Mouse (Mus musculus) embryonic facial prominence, embryonic 14.5 days (tissue): ENCODE results near the gene Nsl1. TPM values are rescaled to one million over a fixed set of nuclear protein-coding genes. Genes with fewer than 3 reads are reported as not detected.
"Not testable (repeated sequence)": the region's sequence is repeated elsewhere in the genome, so short reads cannot be mapped to it uniquely, and the experiment has no call there.

Experiments used
- ATAC-seq: fragments of 200-750 bp; cut with Nextera tagmentation; 2 replicates; pipeline ENCODE4 v1.8.0; 2017; ENCODE audit warnings: low read depth, moderate number of reproducible peaks, moderate TSS enrichment
- DNase-seq: peaks from one replicate; pipeline ENCODE4 v3.0.0-alpha.2; 2015; ENCODE audit warnings: low spot score
- H3K27ac ChIP-seq: fragments of 300-500 bp; sonication (generic); replicated peaks from 2 replicates; pipeline ENCODE4 v1.5.1; 2014; ENCODE audit warnings: low read depth, mild to moderate bottlenecking, low read length, moderate library complexity
- H3K27me3 ChIP-seq: fragments of 300-500 bp; sonication (generic); replicated peaks from 2 replicates; pipeline ENCODE4 v1.6.1; 2014; ENCODE audit warnings: low read length; ENCODE audit not compliant: control insufficient read depth, insufficient read depth
- H3K36me3 ChIP-seq: fragments of 300-500 bp; sonication (generic); 2 replicates; pipeline ENCODE4 v1.6.1; 2014; ENCODE audit warnings: low read length, mixed read lengths; ENCODE audit not compliant: control insufficient read depth, insufficient read depth
- H3K4me1 ChIP-seq: fragments of 300-500 bp; sonication (generic); 2 replicates; pipeline ENCODE4 v1.6.1; 2014; ENCODE audit warnings: antibody characterized with exemption, low read length; ENCODE audit not compliant: control insufficient read depth, insufficient read depth
- H3K4me2 ChIP-seq: fragments of 300-500 bp; sonication (generic); 2 replicates; pipeline ENCODE4 v1.6.1; 2014; ENCODE audit warnings: low read depth, mild to moderate bottlenecking, low read length, moderate library complexity, mixed read lengths
- H3K4me3 ChIP-seq: fragments of 300-500 bp; sonication (generic); 2 replicates; pipeline ENCODE4 v1.5.1; 2014; ENCODE audit warnings: low read depth, mild to moderate bottlenecking, low read length
- H3K9ac ChIP-seq: fragments of 300-500 bp; sonication (generic); 2 replicates; pipeline ENCODE4 v1.6.1; 2014; ENCODE audit warnings: low read depth, mild to moderate bottlenecking, low read length, moderate library complexity, mixed read lengths
- H3K9me3 ChIP-seq: fragments of 300-500 bp; sonication (generic); 2 replicates; pipeline ENCODE4 v1.6.1; 2016; ENCODE audit warnings: low read length; ENCODE audit not compliant: control insufficient read depth
- WGBS: fragments of 180-500 bp; shearing (Covaris S2); extraction: QIAGEN DNeasy Blood & Tissue Kit; methylation state at CpG from one replicate; pipeline ENCODE4 v1.1.7; 2014; 5-methylcytosine and 5-hydroxymethylcytosine counted together
- polyA plus RNA-seq: library from polyadenylated mRNA; unstranded; fragments of >200 nt; fragmentation: Nextera tagmentation; extraction: Ambion mirVana; gene quantifications from 2 replicates; pipeline ENCODE4 v1.2.1, GENCODE M21; 2014

The Nsl1 gene
- polyA plus RNA-seq = 8.8 and 9.3 TPM in 2 replicates

DNA sequence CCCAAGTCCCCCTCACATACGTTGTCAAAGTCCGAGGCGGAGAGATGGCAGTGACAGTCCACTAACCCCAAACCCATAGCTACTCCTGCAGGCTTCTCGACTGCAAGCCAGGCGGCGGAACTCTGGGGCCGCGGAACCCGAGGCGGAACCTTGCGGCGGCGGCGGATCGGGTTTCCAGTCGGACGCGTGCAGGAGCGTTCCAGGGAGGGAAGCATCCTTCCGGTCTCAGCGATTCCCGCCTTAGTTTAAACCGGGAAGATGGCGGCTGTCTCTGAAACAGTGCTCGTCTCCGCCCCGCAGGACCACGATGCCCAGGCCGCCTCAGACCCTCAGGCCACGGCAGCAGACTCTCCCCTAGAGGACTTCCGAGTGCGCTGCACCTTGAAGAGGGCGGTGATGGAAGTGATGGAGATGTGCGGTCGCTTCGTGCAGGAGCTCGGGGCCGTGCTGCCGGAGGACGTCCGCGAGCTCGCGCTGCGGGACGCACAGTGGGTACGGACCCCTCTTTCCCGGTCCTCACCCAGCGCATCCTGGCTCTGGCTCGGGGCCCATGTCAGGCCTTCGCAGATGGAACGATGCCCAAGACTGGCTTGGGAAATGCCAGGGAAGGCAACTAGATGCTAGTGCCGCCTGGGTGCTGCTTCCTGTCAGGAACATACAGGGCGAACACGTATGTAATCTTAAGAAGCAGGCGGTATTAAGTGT lies at the start of gene Nsl1, which contains the start of gene Tatdn3:
Gene Nsl1 (plus strand): TSS at position 232 of the 705 bp plus-strand sequence.
Gene Tatdn3 (minus strand): TSS at position 152 of the 705 bp plus-strand sequence.
- peak; percentile 95 for ATAC-seq

DNA sequence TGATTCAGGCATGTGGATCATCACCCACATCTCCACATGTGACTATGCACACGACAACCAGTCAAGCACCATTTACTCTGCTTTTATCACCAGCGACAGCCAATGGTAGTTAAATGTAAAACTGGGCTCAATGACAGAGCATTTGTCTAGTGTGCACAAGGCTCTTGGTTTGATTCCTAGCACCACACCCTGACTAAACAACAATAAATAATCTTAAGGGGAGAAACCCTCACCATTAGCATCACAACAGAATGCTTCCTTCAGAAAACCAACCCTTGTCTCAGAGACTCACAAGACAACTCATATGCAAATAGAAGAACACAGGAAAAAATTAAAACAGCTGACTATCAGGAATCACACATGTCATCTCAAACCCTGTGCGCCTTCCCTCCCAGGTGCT lies 48.5 kb upstream of the Nsl1 start:
- Histone ChIP-seq H3K27me3 (no peaks in the 10 kb centered on the region), H3K9ac (no peak overlapping the region), H3K9me3 (no peaks in the 10 kb centered on the region), H3K4me3 (no peak overlapping the region), H3K4me1 (no peaks in the 10 kb centered on the region), H3K27ac (no peak overlapping the region), H3K36me3 (peaks cover 58% of the 10 kb centered on the region), H3K4me2 (no peak overlapping the region)
- DNase-seq (no peak), ATAC-seq (no peak)
- WGBS = over 99% methylated on average over 3 of the region's 3 CpGs

More for the DNA sequence above, at the start of gene Nsl1, which contains the start of gene Tatdn3:
- under 1% methylated on average over 56 of the region's 56 CpGs for WGBS
- H3K36me3 ChIP-seq = peaks cover 18% of the 10 kb centered on the region
- H3K9ac ChIP-seq = peak within 1 kb of the TSS; percentile 71
- peaks cover 13% of the 10 kb centered on the region for H3K4me1 ChIP-seq
- H3K27ac ChIP-seq = no peak within 1 kb of the TSS; the same call in 1 of the 2 replicates
- no peaks in the 10 kb centered on the region for H3K27me3 ChIP-seq
- no peaks in the 10 kb centered on the region for H3K9me3 ChIP-seq
- peak within 1 kb of the TSS; percentile 78 for H3K4me3 ChIP-seq
- peak; percentile 92 for DNase-seq
- peak within 1 kb of the TSS; percentile 78 for H3K4me2 ChIP-seq

DNA sequence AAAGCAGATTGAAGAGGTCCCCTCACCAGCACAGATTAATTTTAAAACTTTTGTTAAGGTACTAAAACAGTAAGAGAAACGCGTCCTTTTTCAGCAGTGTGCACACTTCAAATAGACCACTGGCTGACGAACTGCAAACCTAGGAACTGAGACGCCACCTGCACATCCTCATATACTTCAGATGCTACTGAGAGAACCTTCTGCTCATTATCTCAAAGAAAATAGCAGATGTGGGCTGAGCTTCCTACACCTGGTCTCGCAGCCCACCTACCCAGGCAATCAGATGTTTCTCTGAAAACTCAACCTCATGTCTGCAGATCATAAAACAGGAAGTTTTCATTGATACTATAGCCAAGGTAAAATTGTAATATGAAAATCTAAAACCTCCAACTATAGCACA lies 43.0 kb upstream of the Nsl1 start:
- Histone ChIP-seq H3K9ac (no peak overlapping the region), H3K36me3 (peaks cover 26% of the 10 kb centered on the region; the same call in 1 of the 2 replicates), H3K4me2 (no peak overlapping the region), H3K4me1 (0 out of 2 replicates have a peak, but pooled peaks cover 5% of the 10 kb centered on the region), H3K27ac (no peak overlapping the region), H3K27me3 (no peaks in the 10 kb centered on the region), H3K9me3 (no peaks in the 10 kb centered on the region), H3K4me3 (no peak overlapping the region)
- ATAC-seq (no peak), DNase-seq (no peak)
- 92% methylated on average over 5 of the region's 5 CpGs for WGBS

DNA sequence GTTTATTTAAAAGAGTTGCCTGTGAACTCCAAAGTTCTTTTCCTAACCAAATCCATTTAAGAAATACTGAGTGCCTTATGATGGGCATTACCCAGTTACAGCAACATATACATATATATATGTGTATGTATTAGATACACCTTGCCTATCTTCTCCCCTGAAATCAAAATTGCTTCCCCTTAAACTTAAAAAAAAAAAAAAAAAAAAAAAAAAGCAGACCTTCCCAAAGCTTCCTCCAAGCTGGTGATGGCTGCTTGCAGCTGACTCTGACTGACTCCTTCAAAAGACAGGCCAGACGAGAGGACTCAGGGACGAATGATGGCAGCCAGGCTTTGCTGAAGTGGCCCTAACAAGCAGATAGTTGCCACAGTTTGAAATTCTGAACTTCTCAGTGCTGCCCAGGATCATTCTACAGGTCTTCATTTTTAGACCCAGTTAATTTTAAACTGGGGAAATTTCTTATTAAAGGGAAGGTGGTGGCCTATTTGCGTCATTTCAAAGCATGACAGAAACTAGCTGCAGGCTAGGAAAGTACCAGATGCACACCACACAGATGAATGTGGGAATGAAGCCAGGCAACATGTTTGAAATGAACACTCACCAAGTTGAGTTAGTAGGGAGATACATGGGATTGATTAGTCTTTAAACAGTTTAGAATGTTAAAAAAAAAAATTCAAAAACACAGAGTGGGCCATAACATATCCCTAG lies 42.4 kb upstream of the Nsl1 start:
- peak; percentile 55 for DNase-seq
- H3K9ac ChIP-seq = no peak overlapping the region

DNA sequence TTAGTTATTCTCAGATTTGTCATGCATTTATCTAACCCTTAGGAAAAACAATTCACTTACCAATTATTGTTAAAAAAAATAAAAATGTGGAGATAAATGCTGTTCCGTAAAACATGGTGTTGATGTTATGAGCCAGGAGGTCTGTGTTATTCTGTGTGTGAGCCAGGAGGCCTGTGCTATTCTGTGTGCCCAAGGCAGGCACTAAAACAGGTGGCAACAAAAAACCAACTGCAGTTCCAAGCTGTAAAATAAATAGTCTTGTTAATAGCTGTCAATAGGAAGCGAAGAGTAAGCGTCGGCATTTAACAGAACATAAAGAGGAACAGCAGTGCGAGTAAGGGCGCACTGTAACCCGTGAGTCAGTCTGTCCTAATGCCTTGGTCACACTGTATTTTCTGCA lies 41.8 kb upstream of the Nsl1 start:
- Histone ChIP-seq H3K36me3 (peaks cover 20% of the 10 kb centered on the region; the same call in 1 of the 2 replicates), H3K9me3 (no peaks in the 10 kb centered on the region), H3K4me1 (0 out of 2 replicates have a peak, but pooled peaks cover 9% of the 10 kb centered on the region), H3K27ac (no peak overlapping the region), H3K4me3 (no peak overlapping the region), H3K4me2 (no peak overlapping the region), H3K27me3 (no peaks in the 10 kb centered on the region), H3K9ac (no peak overlapping the region)
- ATAC-seq = no peak
- 84% methylated on average over 7 of the region's 7 CpGs for WGBS
- DNase-seq = no peak

More for the DNA sequence above, 42.4 kb upstream of the Nsl1 start:
- no peaks in the 10 kb centered on the region for H3K9me3 ChIP-seq
- H3K36me3 ChIP-seq = peaks cover 20% of the 10 kb centered on the region; the same call in 1 of the 2 replicates
- H3K4me2 ChIP-seq = no peak overlapping the region
- no peak overlapping the region for H3K4me3 ChIP-seq
- WGBS = 66% methylated on average over 3 of the region's 3 CpGs
- H3K27ac ChIP-seq = no peak overlapping the region
- no peak for ATAC-seq
- 0 out of 2 replicates have a peak, but pooled peaks cover 9% of the 10 kb centered on the region for H3K4me1 ChIP-seq
- no peaks in the 10 kb centered on the region for H3K27me3 ChIP-seq

DNA sequence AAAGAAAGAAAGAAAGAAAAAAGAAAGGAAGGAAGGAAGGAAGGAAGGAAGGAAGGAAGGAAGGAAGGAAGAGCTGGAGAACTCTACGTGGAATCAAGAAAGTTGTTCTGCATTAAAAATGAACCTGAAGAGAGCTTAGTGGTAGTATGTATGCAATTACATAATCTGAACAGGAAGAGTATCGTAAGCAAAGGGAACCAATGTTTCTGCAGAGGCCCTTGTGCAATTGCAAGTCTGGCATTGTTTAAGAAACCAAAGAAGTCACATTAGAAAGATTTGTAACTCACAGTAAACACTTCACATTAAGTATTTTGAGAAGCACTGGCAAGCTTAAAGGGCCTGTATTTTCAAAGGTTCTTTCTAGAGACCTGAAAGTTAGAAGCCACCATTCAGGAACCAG lies 39.7 kb upstream of the Nsl1 start:
- no peak for DNase-seq
- no peak overlapping the region for H3K4me3 ChIP-seq
- no peaks in the 10 kb centered on the region for H3K27me3 ChIP-seq

DNA sequence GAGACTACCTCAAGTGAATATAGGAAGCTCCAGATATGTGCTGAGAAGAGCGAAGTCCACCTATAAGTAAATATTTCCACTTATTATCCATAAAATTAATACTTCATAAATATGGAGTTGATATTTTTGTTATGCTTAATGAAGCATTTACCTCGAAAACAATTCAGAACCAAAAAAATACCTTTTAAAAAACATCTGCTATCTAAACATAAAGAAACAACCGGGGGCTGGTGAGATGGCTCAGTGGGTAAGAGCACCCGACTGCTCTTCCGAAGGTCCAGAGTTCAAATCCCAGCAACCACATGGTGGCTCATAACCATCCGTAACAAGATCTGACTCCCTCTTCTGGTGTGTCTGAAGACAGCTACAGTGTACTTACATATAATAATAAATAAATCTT lies 39.0 kb upstream of the Nsl1 start:
- 93% methylated on average over 5 of the region's 6 CpGs for WGBS
- H3K27me3 ChIP-seq, ATAC-seq, H3K4me1 ChIP-seq, H3K9ac ChIP-seq, H3K4me2 ChIP-seq, DNase-seq, H3K9me3 ChIP-seq, H3K27ac ChIP-seq, H3K4me3 ChIP-seq: not testable (repeated sequence)
- H3K36me3 ChIP-seq = peaks cover 12% of the 10 kb centered on the region; the same call in 1 of the 2 replicates

More for the DNA sequence above, 39.7 kb upstream of the Nsl1 start:
- Histone ChIP-seq H3K4me2 (no peak overlapping the region), H3K27ac (no peak overlapping the region), H3K36me3 (peaks cover 16% of the 10 kb centered on the region; the same call in 1 of the 2 replicates), H3K9ac (no peak overlapping the region), H3K9me3 (no peaks in the 10 kb centered on the region), H3K4me1 (0 out of 2 replicates have a peak, but pooled peaks cover 9% of the 10 kb centered on the region)
- no peak for ATAC-seq
- WGBS = 63% methylated on average over 2 of the region's 2 CpGs
